Mouse (Mus musculus) MEL (cell line): ENCODE data around the gene Llgl2. TPM values are rescaled to one million over a fixed set of nuclear protein-coding genes. Genes with fewer than 3 reads are reported as not detected.

ENCODE experiments used
- DNase-seq: peaks from one replicate; pipeline ENCODE4 v3.0.0; 2011; ENCODE audit warnings: low read depth, low spot score
- H3K27ac ChIP-seq: 2 replicates; pipeline ENCODE4 v1.5.1; 2012; ENCODE audit warnings: low read depth, mild to moderate bottlenecking, control low read depth, low read length, moderate library complexity; ENCODE audit not compliant: control insufficient read depth
- H3K27me3 ChIP-seq, 2 experiments: fragments of 150-350 bp in 1 of 2; sonication (generic) in 1 of 2; 2 replicates each; pipeline ENCODE4 v1.6.1; 2012; ENCODE audit warnings: low read length in 2 of 2, mild to moderate bottlenecking in 2 of 2, improper control_type of control experiment in 1 of 2, moderate library complexity in 1 of 2; ENCODE audit not compliant: insufficient read depth in 2 of 2, control insufficient read depth in 1 of 2
- H3K36me3 ChIP-seq, 2 experiments: 2 replicates each; pipeline ENCODE4 v1.6.1; 2012 to 2014; ENCODE audit warnings: low read length in 2 of 2, improper control_type of control experiment in 1 of 2, inconsistent platforms in 1 of 2, mild to moderate bottlenecking in 1 of 2; ENCODE audit not compliant: insufficient read depth in 2 of 2, control insufficient read depth in 1 of 2
- H3K4me1 ChIP-seq, 2 experiments: fragments of 150-350 bp in 1 of 2; sonication (generic) in 1 of 2; 2 replicates each; pipeline ENCODE4 v1.6.1; 2012; ENCODE audit warnings: low read length in 2 of 2, improper control_type of control experiment in 1 of 2, mild to moderate bottlenecking in 1 of 2; ENCODE audit not compliant: insufficient read depth in 2 of 2, control insufficient read depth in 1 of 2
- H3K4me3 ChIP-seq, 2 experiments: fragments of 150-350 bp in 1 of 2; sonication (generic) in 1 of 2; 2 replicates each; pipeline ENCODE4 v1.5.1; 2012; ENCODE audit warnings: low read depth in 2 of 2, low read length in 2 of 2, mild to moderate bottlenecking in 2 of 2, moderate library complexity in 2 of 2, control low read depth in 1 of 2, improper control_type of control experiment in 1 of 2; ENCODE audit not compliant: control insufficient read depth in 1 of 2, insufficient read depth in 1 of 2
- H3K79me2 ChIP-seq: 2 replicates; pipeline ENCODE4 v1.6.1; 2012; ENCODE audit warnings: mild to moderate bottlenecking, low read length, moderate library complexity; ENCODE audit not compliant: control insufficient read depth, poor library complexity, insufficient read depth
- H3K9ac ChIP-seq: 2 replicates; pipeline ENCODE4 v1.6.1; 2012; ENCODE audit warnings: low read depth, mild to moderate bottlenecking, control low read depth, low read length, moderate library complexity; ENCODE audit not compliant: control insufficient read depth, poor library complexity, severe bottlenecking
- H3K9me3 ChIP-seq: fragments of 150-350 bp; sonication (generic); replicated peaks from 2 replicates; pipeline ENCODE4 v1.6.1; 2012; ENCODE audit warnings: mild to moderate bottlenecking, low read length, improper control_type of control experiment, moderate library complexity; ENCODE audit not compliant: insufficient read depth
- BHLHE40 ChIP-seq: IDR thresholded peaks from 2 replicates; pipeline ENCODE4 v1.6.1; 2012; ENCODE audit warnings: low read depth, mild to moderate bottlenecking, inconsistent platforms, low read length, improper control_type of control experiment, borderline replicate concordance
- E2F4 ChIP-seq: IDR thresholded peaks from 2 replicates; pipeline ENCODE4 v1.6.1; 2011; ENCODE audit warnings: low read depth, low read length, improper control_type of control experiment, borderline replicate concordance
- ELF1 ChIP-seq: IDR thresholded peaks from 2 replicates; pipeline ENCODE4 v1.6.1; 2014; ENCODE audit warnings: low read depth, mild to moderate bottlenecking, inconsistent platforms, low read length, improper control_type of control experiment, moderate library complexity
- EP300 ChIP-seq, 2 experiments: IDR thresholded peaks; 2 replicates each; pipeline ENCODE4 v1.6.1; 2011; ENCODE audit warnings: improper control_type of control experiment in 2 of 2, low read length in 2 of 2, low read depth in 1 of 2, mild to moderate bottlenecking in 1 of 2
- ETS1 ChIP-seq: IDR thresholded peaks from 2 replicates; pipeline ENCODE4 v1.6.1; 2012; ENCODE audit warnings: low read depth, mild to moderate bottlenecking, inconsistent platforms, low read length, improper control_type of control experiment, moderate library complexity
- GABPA ChIP-seq: IDR thresholded peaks from 2 replicates; pipeline ENCODE4 v1.6.1; 2012; ENCODE audit warnings: low read depth, mild to moderate bottlenecking, inconsistent platforms, low read length, improper control_type of control experiment, moderate library complexity
- HCFC1 ChIP-seq: IDR thresholded peaks from 2 replicates; pipeline ENCODE4 v1.6.1; 2012; ENCODE audit warnings: low read depth, mild to moderate bottlenecking, inconsistent platforms, low read length, improper control_type of control experiment, moderate library complexity
- JUND ChIP-seq: IDR thresholded peaks from 2 replicates; pipeline ENCODE4 v1.6.1; 2011; ENCODE audit warnings: low read depth, mild to moderate bottlenecking, improper control_type of control experiment, low read length
- MAX ChIP-seq: IDR thresholded peaks from 2 replicates; pipeline ENCODE4 v1.6.1; 2011; ENCODE audit warnings: low read length, improper control_type of control experiment
- MAZ ChIP-seq: IDR thresholded peaks from 2 replicates; pipeline ENCODE4 v1.6.1; 2012; ENCODE audit warnings: low read depth, mild to moderate bottlenecking, inconsistent platforms, low read length, improper control_type of control experiment
- MEF2A ChIP-seq: IDR thresholded peaks from 2 replicates; pipeline ENCODE4 v1.6.1; 2014; ENCODE audit warnings: low read depth, mild to moderate bottlenecking, inconsistent platforms, low read length, improper control_type of control experiment; ENCODE audit not compliant: poor library complexity, insufficient replicate concordance, severe bottlenecking; ENCODE audit errors: extremely low read depth
- MXI1 ChIP-seq: IDR thresholded peaks from 2 replicates; pipeline ENCODE4 v1.6.1; 2011; ENCODE audit warnings: mild to moderate bottlenecking, low read depth, low read length, improper control_type of control experiment
- MYB ChIP-seq: IDR thresholded peaks from 2 replicates; pipeline ENCODE4 v1.6.1; 2011; ENCODE audit warnings: mild to moderate bottlenecking, low read depth, low read length, improper control_type of control experiment
- MYC ChIP-seq: IDR thresholded peaks from 2 replicates; pipeline ENCODE4 v1.6.1; 2011; ENCODE audit warnings: low read depth, mild to moderate bottlenecking, low read length, improper control_type of control experiment, moderate library complexity
- NELFE ChIP-seq: IDR thresholded peaks from 2 replicates; pipeline ENCODE4 v1.6.1; 2011; ENCODE audit warnings: low read depth, low read length, improper control_type of control experiment
- NRF1 ChIP-seq: IDR thresholded peaks from 2 replicates; pipeline ENCODE4 v1.6.1; 2014; ENCODE audit warnings: low read depth, mild to moderate bottlenecking, inconsistent platforms, low read length, improper control_type of control experiment, moderate library complexity; ENCODE audit not compliant: poor library complexity, insufficient read depth, severe bottlenecking
- POLR2A ChIP-seq, 2 experiments: IDR thresholded peaks; 2 replicates each; pipeline ENCODE4 v1.6.1; 2011 to 2012; ENCODE audit warnings: low read length in 2 of 2, mild to moderate bottlenecking in 2 of 2, control low read depth in 1 of 2, improper control_type of control experiment in 1 of 2, low read depth in 1 of 2, moderate library complexity in 1 of 2; ENCODE audit not compliant: control insufficient read depth in 1 of 2, insufficient read depth in 1 of 2, poor library complexity in 1 of 2
- POLR2AphosphoS2 ChIP-seq: IDR thresholded peaks from 2 replicates; pipeline ENCODE4 v1.6.1; 2011; ENCODE audit warnings: low read length, improper control_type of control experiment
- POLR2AphosphoS5 ChIP-seq: IDR thresholded peaks from 2 replicates; pipeline ENCODE4 v1.6.1; 2012; ENCODE audit warnings: low read depth, borderline replicate concordance, mild to moderate bottlenecking, inconsistent platforms, low read length, moderate library complexity, mixed read lengths
- RAD21 ChIP-seq: IDR thresholded peaks from 2 replicates; pipeline ENCODE4 v1.6.1; 2011; ENCODE audit warnings: mild to moderate bottlenecking, low read depth, low read length, improper control_type of control experiment
- SIN3A ChIP-seq: IDR thresholded peaks from 2 replicates; pipeline ENCODE4 v1.6.1; 2012; ENCODE audit warnings: low read length, improper control_type of control experiment, inconsistent platforms
- SMC3 ChIP-seq: IDR thresholded peaks from 2 replicates; pipeline ENCODE4 v1.6.1; 2011; ENCODE audit warnings: low read depth, low read length, improper control_type of control experiment
- TAL1 ChIP-seq: IDR thresholded peaks from 2 replicates; pipeline ENCODE4 v1.6.1; 2012; ENCODE audit warnings: mild to moderate bottlenecking, inconsistent platforms, low read length, moderate library complexity, mixed read lengths
- TBP ChIP-seq: IDR thresholded peaks from 2 replicates; pipeline ENCODE4 v1.8.0; 2011; ENCODE audit warnings: low read depth, low read length, improper control_type of control experiment
- TCF12 ChIP-seq: IDR thresholded peaks from 2 replicates; pipeline ENCODE4 v1.6.1; 2014; ENCODE audit warnings: low read depth, mild to moderate bottlenecking, inconsistent platforms, low read length, improper control_type of control experiment, moderate library complexity
- USF1 ChIP-seq: IDR thresholded peaks from 2 replicates; pipeline ENCODE4 v1.6.1; 2014; ENCODE audit warnings: low read depth, mild to moderate bottlenecking, inconsistent platforms, low read length, improper control_type of control experiment, moderate library complexity
- ZKSCAN1 ChIP-seq: IDR thresholded peaks from 2 replicates; pipeline ENCODE4 v1.6.1; 2012; ENCODE audit warnings: low read depth, mild to moderate bottlenecking, inconsistent platforms, low read length, improper control_type of control experiment, moderate library complexity
- ZMIZ1 ChIP-seq: IDR thresholded peaks from 2 replicates; pipeline ENCODE4 v1.6.1; 2012; ENCODE audit warnings: low read depth, mild to moderate bottlenecking, inconsistent platforms, low read length, improper control_type of control experiment, moderate library complexity
- ZNF384 ChIP-seq: IDR thresholded peaks from 2 replicates; pipeline ENCODE4 v1.6.1; 2012; ENCODE audit warnings: low read depth, mild to moderate bottlenecking, inconsistent platforms, low read length, improper control_type of control experiment
- polyA plus RNA-seq, 2 experiments: library from polyadenylated mRNA; stranded (reverse) in 1 of 2; unstranded in 1 of 2; fragments of >175 nt in 1 of 2; fragments of >200 nt in 1 of 2; gene quantifications; 2 replicates each; pipeline versions ENCODE4 v1.2.1 to v1.2.4; 2012; ENCODE audit warnings: low replicate concordance in 2 of 2, low read depth in 1 of 2; ENCODE audit not compliant: insufficient read length in 2 of 2, insufficient read depth in 1 of 2, missing spikeins in 1 of 2
- total RNA-seq: library from RNA; depleted of rRNA; stranded (reverse); fragments of 300-350 nt; gene quantifications from 2 replicates; pipeline ENCODE4 v1.2.3, GENCODE M21; 2012

Gene Llgl2
- total and polyA plus RNA-seq, 3 experiments: 15.9 to 22.6 TPM; not detected in 1

- Histone ChIP-seq H3K9me3 (no peaks in the 10 kb centered on the region), H3K4me3 (peak overlapping the region; percentile 13 to 40; a peak in 3 of 4 replicates), H3K27me3 (no peaks in the 10 kb centered on the region), H3K4me1 (peaks cover 20 to 40% of the 10 kb centered on the region in 2 experiments), H3K79me2 (peaks cover 34% of the 10 kb centered on the region), H3K9ac (peak overlapping the region; percentile 74), H3K36me3 (peaks cover 0 to 33% of the 10 kb centered on the region in 2 experiments; a peak in 2 of 4 replicates), H3K27ac (peak overlapping the region; percentile 98)
- peak; percentile 97 for DNase-seq
- no peak for TF ChIP-seq MEF2A
- TF ChIP-seq SIN3A: peak; percentile 73
- TF ChIP-seq HCFC1: 0 out of 2 replicates have a peak, but pooled peaks have one; percentile 41
- 0 out of 2 replicates have a peak, but pooled peaks have one; percentile 43 for TF ChIP-seq MYB
- no peak for TF ChIP-seq POLR2AphosphoS5
- peak; percentile 31 for TF ChIP-seq NELFE
- TF ChIP-seq ZMIZ1: peak; percentile 81; the same call in 1 of the 2 replicates
- peak; percentile 83 for TF ChIP-seq ETS1
- TF ChIP-seq RAD21: no peak
- TF ChIP-seq TAL1: no peak
- 0 out of 2 replicates have a peak, but pooled peaks have one; percentile 56 for TF ChIP-seq MAZ
- TF ChIP-seq MYC: no peak
- TF ChIP-seq SMC3: no peak
- no peak for TF ChIP-seq GABPA
- TF ChIP-seq EP300 (IDR thresholded peaks at IDR 0.05; ENCODE audit: low read depth in 1 of 2, low read length in 2 of 2): peak in 1 of 2 experiments; percentile 81; a peak in 2 of 4 replicates
- TF ChIP-seq ELF1: no peak
- no peak for TF ChIP-seq ZNF384
- no peak for TF ChIP-seq E2F4
- TF ChIP-seq NRF1: no peak
- TF ChIP-seq TBP: peak; percentile 59
- TF ChIP-seq POLR2AphosphoS2: no peak
- TF ChIP-seq JUND: no peak
- TF ChIP-seq USF1: no peak
- 0 out of 2 replicates have a peak, but pooled peaks have one; percentile 42 for TF ChIP-seq MXI1
- TF ChIP-seq POLR2A (IDR thresholded peaks at IDR 0.05; ENCODE audit: control insufficient read depth in 1 of 2, insufficient read depth in 1 of 2, low read depth in 1 of 2, low read length in 2 of 2, poor library complexity in 1 of 2): peak in 1 of 2 experiments; percentile 64; a peak in 1 of 4 replicates
- peak; percentile 82; the same call in 1 of the 2 replicates for TF ChIP-seq BHLHE40
- TF ChIP-seq MAX: peak; percentile 37; the same call in 1 of the 2 replicates
- no peak for TF ChIP-seq ZKSCAN1
- peak; percentile 58; the same call in 1 of the 2 replicates for TF ChIP-seq TCF12
Measured at GRCm38 (mm10) chr11:115902831-115903230, 79.0 kb downstream of the Llgl2 start.
